Mouse (Mus musculus) left cerebral cortex, adult 18-20 months (tissue): ENCODE results near the gene Piwil1. TPM values are rescaled to one million over a fixed set of nuclear protein-coding genes. Genes with fewer than 3 reads are reported as not detected.

Experiments
- total RNA-seq, 2 experiments: library from RNA; stranded (reverse); gene quantifications; 2 replicates each; pipeline ENCODE4 v1.2.3; 2021

Gene Piwil1
- total RNA-seq, 2 experiments from 2014 or later: not detected

Other genes with a start within 250 kb of the Piwil1 start
- gene Fzd10, start 101.7 kb upstream of the Piwil1 start, total RNA-seq: 1 to 10 TPM; 1.7 to 1.8 TPM